Mouse (Mus musculus) cerebellum, postnatal 4 days (tissue): ENCODE data around the gene Prx.
A peak's percentile ranks its signal among the peaks of the same experiment; 100 is the strongest.

Experiments
- DNase-seq, 2 experiments: peaks; one replicate each; pipeline ENCODE4 v3.0.0; 2022; ENCODE audit warnings: low spot score in 2 of 2, mixed read lengths in 1 of 2

The Prx gene

DNA sequence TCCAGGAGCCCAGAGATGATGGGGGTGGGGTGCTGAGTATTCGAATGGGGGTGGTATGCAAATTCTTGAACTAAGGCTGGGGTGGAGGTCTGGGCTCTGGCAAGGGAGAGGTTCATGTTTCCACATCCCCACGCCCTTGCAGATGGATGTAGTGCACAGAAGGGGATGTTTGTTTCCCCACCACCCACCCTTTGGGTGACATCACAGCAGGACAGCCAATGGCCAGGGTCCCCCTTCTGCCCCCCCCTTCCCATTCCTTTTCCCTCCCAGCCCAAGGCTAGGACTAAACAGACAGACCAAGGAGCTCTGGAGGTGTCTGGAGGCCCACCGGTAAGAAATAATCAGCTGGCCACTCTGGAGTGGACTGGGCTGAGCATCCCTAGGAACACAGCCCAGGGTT lies at the start of gene Prx:
Prx (plus strand) TSS at position 289 of the 400 bp plus-strand sequence.
- DNase-seq, result no peak

DNA sequence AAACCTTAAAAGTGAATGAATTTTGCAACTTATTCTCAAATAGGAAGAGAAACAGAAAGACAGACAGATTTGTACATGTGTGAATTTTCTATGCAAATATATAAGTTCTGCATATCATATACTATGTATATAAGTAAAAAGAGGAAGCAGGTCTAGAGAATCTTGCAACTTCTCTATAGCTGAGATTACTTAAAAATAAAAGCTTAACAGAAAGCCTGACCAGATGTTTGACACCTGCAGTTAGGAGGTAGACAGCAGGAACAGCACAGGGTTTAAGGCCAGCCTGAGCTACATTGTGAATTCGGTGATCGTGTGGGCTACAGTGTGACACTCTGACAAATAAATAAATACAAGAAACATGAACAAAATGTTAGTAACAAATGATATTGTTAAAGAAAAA lies 47.8 kb upstream of the Prx start:
- no peak for DNase-seq

DNA sequence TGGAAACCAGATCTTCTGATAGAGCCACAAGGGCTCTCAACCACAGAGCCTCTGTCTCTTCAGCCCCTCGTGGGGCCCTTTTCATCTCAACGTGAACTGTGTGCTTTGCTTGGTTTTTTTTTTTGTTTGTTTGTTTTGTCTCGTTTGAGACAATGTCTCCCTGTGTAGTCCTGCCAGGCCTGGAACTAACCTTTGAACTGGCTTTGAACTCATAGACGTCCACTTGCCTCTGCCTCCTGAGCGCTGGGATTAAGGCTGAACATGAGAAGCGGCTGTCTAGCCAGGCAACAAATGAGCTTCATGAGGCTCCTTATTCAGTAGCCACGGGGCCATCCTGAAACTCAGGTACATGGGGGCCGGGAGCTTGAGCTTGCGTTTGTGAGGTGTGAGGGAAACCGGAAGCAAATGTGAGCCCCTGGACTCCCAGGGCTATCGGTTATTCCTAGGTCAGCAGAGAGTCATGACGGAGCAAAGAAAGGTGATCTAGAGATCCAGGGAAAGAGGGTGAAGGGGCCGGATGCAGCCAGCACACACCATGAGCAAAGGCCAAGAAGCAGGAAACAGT lies 46.8 kb upstream of the Prx start:
- DNase-seq, result no peak

DNA sequence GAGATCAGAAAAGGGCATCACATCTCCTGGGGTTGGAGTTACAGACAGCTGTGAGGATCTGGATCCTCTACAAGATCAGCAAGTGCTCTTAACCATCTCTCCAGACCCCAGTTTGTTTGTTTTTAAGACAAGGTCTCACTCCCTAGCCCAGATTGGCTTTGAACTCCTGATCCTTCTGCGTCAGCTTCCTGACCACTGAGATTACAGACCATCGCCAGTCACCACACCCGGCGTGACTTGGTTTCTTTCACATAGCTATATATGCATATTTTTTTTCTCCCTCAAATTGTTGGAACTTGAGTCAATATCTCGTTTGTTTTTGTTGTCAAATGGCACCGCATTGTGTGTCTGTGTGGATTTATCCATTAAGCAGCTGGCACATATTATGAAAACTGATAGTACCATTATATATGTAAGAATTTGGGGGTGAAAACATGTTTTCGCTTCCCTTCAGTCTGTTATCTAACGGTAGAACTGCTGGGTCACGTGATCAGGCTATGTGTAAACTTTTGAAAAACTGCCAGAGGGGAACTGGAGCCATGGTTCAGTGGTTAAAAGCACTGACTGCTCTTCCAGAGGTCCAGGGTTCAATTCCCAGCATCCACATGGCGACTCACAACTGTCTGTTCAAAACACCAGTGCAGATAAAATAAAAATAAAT lies 44.5 kb upstream of the Prx start:
- no peak for DNase-seq

DNA sequence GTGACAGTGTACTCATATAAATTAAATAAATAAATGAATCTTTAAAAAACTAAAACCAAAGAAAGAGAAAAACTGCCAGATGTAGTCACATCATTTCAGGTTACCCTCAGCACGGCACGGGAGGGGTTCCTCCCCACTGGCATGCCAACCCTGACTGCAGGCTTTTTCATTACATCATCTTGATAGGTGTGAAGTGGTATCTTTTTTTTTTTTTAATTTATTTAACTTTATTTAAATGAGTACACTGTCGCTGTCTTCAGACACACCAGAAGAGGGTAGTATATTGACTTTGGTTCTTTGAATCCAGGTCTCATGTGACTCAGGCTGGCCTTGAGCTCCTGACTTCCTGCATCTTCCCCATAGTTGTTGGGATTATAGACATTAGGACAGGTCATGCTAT lies 43.9 kb upstream of the Prx start:
- DNase-seq, result no peak

DNA sequence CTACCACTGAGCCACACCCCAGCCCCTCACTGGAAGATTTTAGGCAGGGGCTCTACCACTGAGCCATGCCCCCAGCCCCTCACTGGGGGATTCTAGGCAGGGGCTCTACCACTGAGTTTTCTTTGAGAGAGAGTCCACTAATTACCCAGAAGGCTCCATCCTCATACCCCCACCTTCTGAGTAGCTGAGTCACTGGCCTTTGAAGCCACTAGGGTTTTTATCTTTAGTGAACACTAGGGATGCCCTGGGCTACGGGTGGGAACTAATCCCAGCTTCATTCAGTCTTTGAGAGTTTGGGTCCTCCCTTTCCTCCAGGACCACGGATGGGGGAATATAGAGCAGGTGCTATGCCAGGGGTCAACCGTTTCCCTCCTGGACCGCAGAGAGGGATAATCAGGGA lies 40.5 kb upstream of the Prx start:
- DNase-seq, result no peak

DNA sequence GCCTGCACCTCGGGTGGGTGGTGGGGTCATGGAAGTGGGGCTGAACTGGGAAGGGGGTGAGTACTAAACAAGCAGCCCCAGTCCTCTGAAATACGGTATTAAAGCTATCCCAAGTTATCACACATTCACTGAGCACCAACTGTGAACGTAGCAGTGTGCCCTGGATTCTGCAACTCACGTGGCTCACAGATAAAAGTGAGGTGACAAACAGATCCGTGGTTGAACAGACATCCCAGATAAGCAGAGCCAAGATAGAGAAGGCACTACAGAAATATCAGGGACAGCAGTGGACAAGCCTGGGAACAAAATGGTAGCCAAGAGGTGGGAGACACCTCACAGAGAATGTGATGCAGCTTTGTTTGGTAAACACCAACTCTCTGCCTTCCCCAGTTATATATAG lies 39.5 kb upstream of the Prx start:
- no peak for DNase-seq

DNA sequence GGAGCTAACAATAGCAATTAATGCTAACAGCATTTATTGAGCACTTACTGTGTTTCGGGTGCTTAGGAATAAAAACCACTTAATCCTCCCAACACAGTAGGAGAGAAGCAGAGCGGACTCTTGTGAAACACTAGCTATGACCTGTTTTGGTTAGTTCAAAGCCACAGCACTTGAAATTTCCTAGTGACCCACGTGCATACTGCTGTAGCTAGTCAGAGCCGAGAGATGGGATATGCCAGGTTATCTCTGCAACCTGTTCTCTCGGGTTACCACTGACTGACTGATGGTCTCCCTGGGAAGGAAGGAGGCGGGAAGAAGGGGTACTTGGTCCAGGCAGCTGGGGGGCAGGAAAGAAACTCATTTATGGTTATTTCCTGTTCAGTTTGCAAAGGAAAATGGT lies 38.6 kb upstream of the Prx start:
- no peak for DNase-seq

DNA sequence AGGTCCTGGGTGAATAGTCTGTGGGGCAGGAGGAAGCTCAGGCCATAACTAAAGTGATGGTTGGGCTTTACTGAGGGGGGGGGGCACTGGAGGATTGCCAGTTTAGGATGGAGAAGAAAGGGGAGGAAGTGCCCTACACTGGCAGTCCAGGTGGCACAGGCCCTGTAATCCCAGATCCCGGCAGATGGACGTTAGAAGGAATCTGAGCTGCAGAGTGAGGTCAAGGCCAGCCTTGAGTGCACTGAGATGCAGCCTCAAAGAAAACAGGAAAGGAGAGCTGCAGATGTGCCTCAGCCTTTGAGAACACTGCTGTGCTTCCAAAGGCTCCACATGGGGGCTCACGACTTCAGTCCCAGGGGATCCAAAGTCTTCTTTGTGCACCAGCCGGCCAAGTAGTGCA lies 31.5 kb upstream of the Prx start:
- DNase-seq, result no peak

DNA sequence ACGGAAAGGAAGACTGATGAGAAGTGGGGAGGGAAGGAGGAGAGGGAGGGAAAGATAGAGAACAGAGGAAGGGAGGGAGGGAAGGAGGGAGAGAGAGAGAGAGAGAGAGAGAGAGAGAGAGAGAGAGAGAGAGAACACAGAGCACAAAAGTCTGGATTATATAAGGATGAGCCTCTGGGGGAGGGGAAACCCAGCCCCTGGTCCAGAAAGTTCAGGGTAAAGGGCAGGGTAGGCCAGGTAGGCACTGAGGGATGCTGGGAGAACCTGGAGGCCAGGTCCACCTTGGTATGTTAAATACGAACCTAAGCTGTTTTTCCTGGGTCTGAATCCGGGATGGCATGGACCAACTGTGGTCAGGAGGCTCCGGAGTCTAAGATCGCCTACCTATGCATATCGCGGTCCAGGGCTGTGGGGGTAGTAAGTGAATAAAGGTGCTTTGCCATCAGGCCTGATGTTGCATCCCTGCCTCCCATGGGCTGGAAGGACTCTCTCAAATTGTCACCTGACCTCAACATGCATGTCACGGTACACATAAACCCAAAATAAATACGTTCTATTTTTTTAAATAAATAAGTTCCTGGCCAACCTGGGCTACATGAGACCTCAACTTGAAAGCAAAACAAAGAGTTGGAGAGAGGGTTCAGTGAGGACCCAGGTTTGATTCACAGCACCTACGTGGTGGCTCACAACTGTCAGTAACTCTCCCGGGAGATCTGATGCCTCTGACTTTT lies 27.6 kb upstream of the Prx start:
- no peak for DNase-seq

DNA sequence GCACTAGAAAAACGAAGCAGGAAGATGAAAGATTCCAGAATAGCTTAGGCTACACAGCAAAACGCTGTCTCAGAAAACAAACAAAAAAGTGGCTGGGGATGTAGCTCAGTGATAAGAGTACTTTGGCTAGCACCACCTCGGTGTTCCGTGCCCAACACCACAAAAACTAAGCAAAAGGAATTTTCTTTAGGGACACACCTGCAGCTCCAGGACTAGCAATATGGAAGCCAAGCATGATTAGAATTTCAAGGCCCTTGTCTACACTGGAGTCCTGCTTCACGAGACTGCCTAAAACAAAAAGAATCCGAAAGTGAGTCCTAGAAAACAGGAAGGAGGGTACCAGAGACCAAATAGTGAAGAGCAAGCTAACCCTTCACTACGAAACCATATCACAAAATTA lies 26.5 kb upstream of the Prx start:
- no peak for DNase-seq

DNA sequence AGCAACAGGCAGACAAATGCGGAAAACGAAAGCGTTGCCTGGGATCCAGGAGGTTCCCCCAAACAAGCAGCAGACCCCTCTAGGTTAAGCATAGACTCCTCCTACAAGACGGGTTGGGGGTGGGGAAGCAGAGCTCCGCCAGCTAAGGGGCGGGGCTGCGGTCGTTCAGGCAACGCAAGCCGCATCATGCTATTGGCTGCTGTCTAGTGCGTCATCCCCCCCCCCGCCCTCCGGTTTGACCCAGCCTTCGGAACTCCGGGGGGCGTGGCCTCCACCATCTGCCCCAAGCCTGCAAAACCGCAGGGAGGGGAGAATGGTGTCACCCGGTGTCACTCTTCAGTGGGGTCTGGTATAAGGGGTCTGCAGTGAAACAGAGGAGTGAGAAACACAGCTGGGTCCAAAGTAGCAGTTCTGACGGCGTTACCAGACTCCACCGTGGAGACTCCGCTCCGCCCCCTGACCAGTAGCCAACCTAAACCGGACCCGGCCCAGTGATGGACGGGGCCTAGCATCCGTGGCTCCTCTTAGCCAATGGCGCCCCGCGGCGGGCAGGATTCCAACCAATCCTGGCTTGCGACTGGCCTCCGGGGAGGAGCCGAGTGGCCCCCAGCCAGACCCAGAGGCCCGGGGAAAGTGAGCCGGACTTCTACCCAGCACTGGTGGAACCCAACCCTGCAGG lies 25.8 kb upstream of the Prx start, which contains the start of gene Sertad3:
Sertad3 (plus strand) TSS at position 613 of the 679 bp plus-strand sequence.
- peak; percentile 99 for DNase-seq

DNA sequence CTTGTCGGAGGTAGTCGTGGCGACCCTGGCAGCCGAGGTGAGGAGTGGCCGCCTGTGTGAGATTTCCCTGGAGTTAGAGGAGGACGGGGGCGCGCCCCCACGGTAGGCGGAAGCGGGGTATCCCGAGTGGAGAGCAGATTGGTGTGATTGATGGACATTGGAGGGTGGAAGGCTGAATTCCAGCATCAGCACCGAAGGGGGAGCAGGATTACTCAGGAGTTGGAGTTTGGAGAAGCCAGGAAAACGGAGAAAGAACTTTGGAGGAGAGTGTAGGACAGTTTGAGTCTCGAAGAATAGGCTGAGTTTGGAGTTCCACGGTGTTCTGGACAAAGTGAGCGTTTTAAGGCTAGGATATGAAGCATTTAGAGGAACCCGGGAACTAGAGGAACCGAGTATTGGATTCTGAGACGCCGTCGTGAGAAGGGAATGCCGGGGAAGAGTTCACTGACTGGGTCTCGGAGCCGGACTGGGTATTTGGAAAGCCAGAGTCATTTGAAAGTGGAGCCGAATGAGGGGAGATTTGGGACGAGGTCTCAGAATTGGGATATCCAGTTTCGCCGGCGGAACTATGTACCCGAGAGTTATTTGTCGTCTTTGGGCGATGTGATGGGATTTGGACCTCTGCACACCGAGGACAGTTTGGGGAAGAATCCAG lies 25.2 kb upstream of the Prx start:
- peak in 1 of 2 experiments; percentile 19 for DNase-seq

DNA sequence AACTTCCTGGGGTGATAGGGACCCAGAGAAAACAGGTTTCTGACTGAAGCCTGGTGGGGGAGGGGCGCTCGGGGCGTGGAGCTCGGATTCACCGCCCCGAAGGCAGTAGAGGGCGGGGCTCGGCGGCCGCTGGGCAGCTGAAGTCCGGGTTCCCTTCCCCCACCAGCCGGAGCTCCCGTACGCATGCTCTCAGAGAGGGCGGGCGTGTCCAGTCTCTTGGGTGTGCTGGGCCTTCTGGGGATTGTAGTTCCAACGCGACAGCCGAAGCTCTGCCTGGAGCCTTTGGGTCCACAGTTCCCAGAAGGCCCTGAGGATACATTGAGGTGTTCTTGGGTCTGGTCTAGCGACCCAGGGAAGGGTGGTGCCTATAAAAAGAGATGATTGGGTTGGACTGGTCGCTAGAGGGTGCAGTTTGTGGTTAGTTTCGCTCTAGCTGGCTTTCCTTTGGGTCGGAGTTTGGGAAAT lies 24.6 kb upstream of the Prx start:
- DNase-seq, result peak; percentile 86 to 95

DNA sequence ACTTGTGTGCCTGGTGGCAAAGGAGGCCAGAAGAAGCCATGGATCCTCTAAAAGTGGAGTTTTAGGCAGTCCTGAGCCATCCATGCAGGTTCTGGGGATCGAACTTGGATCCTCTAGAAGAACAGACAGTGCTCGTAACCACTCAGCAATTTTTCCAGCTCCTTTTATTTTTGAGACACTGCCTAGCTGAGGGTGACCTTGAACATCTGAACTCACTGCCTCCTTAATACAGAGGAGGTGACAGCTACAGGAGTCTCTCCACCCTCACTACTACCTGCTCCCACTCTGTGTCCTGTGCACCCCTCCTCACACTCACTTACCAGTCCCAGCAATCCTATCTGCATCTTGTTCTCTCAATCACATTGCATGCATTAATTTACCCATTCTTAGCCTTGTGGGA lies 23.5 kb upstream of the Prx start:
- no peak for DNase-seq

DNA sequence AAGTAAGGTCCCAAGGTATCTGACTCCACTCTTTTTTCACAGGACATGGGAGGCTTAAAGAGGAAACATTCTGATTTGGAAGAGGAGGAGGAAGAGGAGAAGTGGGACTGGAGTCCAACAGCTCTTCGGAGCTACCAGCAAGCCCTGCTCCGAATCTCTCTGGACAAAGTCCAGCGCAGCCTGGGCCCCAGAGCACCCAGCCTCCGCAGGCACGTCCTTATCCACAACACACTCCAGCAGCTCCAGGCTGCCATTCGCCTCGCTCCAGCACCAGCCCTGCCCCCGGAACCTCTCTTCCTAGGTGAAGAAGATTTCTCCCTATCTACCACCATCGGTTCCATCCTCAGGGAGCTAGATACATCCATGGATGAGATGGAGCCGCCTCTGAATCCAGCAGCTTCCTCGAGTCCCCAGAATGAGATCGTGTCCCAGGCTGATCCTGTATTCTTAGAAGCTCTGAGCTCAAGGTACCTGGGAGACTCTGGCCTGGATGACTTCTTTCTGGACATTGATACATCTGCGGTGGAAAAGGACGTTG lies 23.0 kb upstream of the Prx start:
- DNase-seq, result no peak

DNA sequence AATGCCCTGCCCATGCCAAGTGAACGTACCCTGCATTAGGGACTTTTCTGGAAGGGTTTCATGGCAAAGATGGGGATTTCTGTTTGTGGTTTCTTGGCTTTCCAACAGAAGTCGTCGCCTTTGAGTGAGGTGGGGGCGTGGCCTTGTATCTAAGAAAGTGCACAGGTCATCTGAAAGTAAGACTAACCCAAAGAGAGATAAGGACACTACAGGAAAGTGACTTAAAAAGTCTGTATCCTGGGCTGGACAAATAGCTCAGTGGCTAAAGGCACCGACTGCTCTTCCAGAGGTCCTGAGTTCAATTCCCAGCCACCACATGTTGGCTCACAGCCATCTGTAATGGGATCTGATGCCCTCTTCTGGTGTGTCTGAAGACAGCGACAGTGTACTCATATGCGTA lies 20.6 kb upstream of the Prx start:
- no peak for DNase-seq

DNA sequence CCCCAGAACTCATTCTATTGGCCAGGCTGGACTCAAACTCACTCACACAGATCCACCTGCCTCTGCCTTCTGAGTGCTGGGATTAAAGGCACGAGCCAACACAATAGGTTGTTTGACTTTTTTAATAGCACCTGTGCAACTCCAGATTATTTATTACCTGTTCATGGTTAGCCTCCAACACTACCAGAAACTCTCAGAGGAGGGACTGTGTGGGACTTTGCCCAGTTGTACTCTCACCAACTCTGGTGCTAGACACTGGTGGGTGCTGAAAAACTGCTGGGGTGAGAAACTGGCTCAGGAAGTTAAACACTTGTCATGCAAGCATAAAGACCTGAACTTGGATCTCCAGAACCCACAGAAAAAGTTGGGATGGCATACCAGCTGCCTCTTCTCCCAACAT lies 19.4 kb upstream of the Prx start:
- no peak for DNase-seq

DNA sequence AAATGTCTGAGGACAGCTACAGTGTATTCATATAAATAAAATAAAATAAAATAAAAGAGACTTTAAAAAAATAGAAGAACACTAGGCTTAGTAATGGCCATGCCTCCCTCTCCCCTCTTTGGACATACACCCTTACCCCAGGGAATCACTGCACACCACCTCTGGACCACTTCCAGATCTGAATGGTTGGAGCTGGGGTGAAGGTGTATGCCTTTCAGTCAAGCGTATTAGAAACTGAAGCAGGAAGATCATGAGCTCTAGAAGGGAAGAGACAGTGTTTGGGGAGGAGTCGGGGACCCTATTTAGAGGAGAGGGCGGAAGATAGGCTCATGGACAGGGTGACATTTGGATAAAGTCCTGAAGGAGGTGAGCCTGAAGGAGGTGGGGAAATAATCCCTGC lies 18.6 kb upstream of the Prx start:
- no peak for DNase-seq

DNA sequence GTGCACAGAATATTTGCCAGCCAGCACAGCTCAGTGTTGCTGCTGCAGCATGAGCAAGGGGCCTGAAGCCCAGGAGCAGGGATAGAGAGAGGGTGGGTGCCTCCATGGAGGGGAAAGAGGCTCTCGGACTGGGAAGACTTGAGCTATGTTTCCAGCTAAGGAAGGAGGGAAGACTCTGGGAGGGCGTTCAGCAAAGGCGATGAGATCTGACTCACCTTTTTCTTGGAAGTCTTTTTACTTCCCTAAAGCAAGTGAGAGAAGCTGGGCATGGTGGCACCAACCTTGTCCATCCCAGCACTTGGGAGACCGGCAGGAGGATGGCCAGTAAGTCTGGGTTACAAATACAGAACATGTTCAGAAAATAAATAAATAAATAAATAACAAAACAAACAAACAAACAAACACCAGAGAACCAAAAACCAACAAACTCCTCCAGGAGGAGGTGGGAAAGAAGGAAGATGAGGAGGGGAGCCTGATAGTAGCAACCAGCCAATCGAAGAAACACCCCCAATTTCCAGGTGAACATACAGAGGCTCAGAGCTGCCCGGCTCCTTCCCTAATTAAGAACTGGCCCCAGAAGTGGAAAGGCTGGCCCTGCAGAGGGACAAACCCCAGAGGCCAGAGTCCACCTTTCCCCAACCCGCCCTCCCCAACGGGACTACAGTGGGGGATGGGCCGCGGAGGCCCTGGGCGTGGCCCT lies 18.0 kb upstream of the Prx start:
- no peak for DNase-seq

DNA sequence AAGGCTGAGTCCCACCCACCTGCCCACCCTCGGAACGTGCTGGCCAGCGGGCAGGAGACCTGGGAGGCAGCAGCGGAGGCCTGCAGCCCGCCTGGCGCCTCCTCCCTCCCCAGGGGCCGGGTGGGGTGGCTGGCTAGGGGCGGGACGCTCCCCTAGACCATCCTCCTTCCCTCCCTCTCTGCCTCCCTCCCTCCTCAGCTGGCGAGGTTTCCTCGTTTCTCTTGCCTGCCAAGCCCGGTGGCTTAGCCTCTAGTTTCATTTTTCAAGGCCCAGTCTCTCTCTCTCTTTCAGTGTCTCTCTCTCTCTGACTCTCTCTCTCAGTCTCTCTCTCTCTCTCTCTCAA lies 17.5 kb upstream of the Prx start:
- peak; percentile 31 to 55 for DNase-seq
